Mouse (Mus musculus) neural tube, embryonic 14.5 days (tissue): Measurements from ENCODE around the gene Otulinl. TPM values are rescaled to one million over a fixed set of nuclear protein-coding genes. Genes with fewer than 3 reads are reported as not detected.
A peak's percentile ranks its signal among the peaks of the same experiment; 100 is the strongest.

Experiments used
- ATAC-seq: fragments of 200-750 bp; cut with Nextera tagmentation; 2 replicates; pipeline ENCODE4 v1.8.0; 2017; ENCODE audit warnings: low read depth, mild to moderate bottlenecking, moderate TSS enrichment, moderate library complexity
- H3K27ac ChIP-seq: fragments of 300-500 bp; sonication (generic); 2 replicates; pipeline ENCODE4 v1.5.1; 2014; ENCODE audit warnings: low read depth, mild to moderate bottlenecking, control low read depth, low read length, moderate library complexity, mixed read lengths
- H3K27me3 ChIP-seq: fragments of 300-500 bp; sonication (generic); 2 replicates; pipeline ENCODE4 v1.6.1; 2014; ENCODE audit warnings: low read length; ENCODE audit not compliant: control insufficient read depth, insufficient read depth
- H3K36me3 ChIP-seq: fragments of 300-500 bp; sonication (generic); 2 replicates; pipeline ENCODE4 v1.6.1; 2014; ENCODE audit warnings: low read length, mixed read lengths; ENCODE audit not compliant: control insufficient read depth, insufficient read depth
- H3K4me1 ChIP-seq: fragments of 300-500 bp; sonication (generic); 2 replicates; pipeline ENCODE4 v1.6.1; 2014; ENCODE audit warnings: low read length; ENCODE audit not compliant: control insufficient read depth, insufficient read depth
- H3K4me2 ChIP-seq: fragments of 300-500 bp; sonication (generic); 2 replicates; pipeline ENCODE4 v1.6.1; 2014; ENCODE audit warnings: mild to moderate bottlenecking, low read depth, low read length, control low read depth
- H3K4me3 ChIP-seq: fragments of 300-500 bp; sonication (generic); 2 replicates; pipeline ENCODE4 v1.5.1; 2014; ENCODE audit warnings: low read depth, low read length, control low read depth, mixed read lengths
- H3K9ac ChIP-seq: fragments of 300-500 bp; sonication (generic); replicated peaks from 2 replicates; pipeline ENCODE4 v1.6.1; 2014; ENCODE audit warnings: low read depth, mild to moderate bottlenecking, control low read depth, low read length, mixed read lengths
- H3K9me3 ChIP-seq: fragments of 300-500 bp; sonication (generic); 2 replicates; pipeline ENCODE4 v1.6.1; 2016; ENCODE audit warnings: low read length; ENCODE audit not compliant: control insufficient read depth
- WGBS: fragments of 180-500 bp; shearing (Covaris S2); extraction: QIAGEN DNeasy Blood & Tissue Kit; methylation state at CpG from one replicate; pipeline ENCODE4 v1.1.7; 2014; 5-methylcytosine and 5-hydroxymethylcytosine counted together
- polyA plus RNA-seq: library from polyadenylated mRNA; unstranded; fragments of >200 nt; fragmentation: Nextera tagmentation; extraction: Ambion mirVana; gene quantifications from 2 replicates; pipeline ENCODE4 v1.2.1, GENCODE M21; 2014

Otulinl gene
- polyA plus RNA-seq, 1 experiment from 2014 or later: 11.2 TPM

DNA sequence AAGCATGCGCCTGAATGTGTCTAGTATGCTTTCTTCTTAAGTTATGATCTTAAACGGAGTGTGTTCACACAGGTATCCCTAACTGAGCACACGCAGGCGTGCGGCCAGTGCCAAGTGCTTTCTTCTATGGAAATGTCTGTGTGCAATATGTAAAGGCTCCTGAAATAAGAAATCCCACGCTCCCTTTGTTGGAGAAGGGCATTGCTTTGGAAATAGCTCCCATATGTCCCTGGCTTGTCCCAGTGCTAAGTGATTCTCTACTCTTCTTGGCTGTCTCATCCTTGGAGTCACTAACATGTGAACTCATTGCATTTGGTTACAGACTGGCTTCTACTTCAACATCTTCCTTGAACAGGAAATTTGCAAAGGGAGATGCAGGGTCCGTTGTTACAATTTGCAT, 3.4 kb upstream of the Otulinl start:
- Histone ChIP-seq H3K4me3 (no peak overlapping the region), H3K9me3 (no peaks in the 10 kb centered on the region), H3K27ac (no peak overlapping the region), H3K27me3 (no peaks in the 10 kb centered on the region), H3K9ac (no peak overlapping the region), H3K4me2 (no peak overlapping the region), H3K36me3 (no peaks in the 10 kb centered on the region), H3K4me1 (no peaks in the 10 kb centered on the region)
- ATAC-seq: no peak
- 89% methylated on average over 7 of the region's 7 CpGs for WGBS

GRCm38 (mm10) chr15:27683206-27683605, 1.8 kb upstream of the Otulinl start:
- H3K4me1 ChIP-seq: no peaks in the 10 kb centered on the region
- H3K9me3 ChIP-seq: no peaks in the 10 kb centered on the region
- no peak overlapping the region for H3K4me2 ChIP-seq
- no peak for ATAC-seq
- no peak overlapping the region for H3K27ac ChIP-seq
- no peak overlapping the region for H3K9ac ChIP-seq
- H3K36me3 ChIP-seq: no peaks in the 10 kb centered on the region
- no peak overlapping the region for H3K4me3 ChIP-seq
- H3K27me3 ChIP-seq: 0 out of 2 replicates have a peak, but pooled peaks cover 2% of the 10 kb centered on the region
- 84% methylated on average over 1 of the region's 1 CpGs for WGBS

DNA sequence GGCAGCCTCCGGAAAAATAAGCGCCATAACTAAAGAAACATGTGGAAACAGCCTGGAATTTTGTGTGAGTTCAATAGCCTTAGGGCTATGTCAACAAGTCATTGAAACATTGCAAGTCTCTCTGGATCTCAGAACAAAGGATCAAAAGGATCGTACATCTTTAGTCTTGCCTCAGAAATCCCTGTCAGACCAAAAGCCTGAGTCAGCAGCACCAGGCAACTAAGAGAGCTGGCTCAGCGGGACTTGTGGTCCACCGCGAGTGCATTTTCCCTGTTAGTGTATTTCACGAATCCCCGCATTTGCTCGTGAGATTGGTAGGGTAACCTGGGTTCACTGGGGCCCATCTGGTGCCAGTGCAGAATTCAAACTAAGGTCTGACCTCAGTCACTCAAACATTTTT, 1.2 kb upstream of the Otulinl start:
- no peak for ATAC-seq
- Histone ChIP-seq H3K4me2 (no peak overlapping the region), H3K4me3 (no peak overlapping the region), H3K36me3 (no peaks in the 10 kb centered on the region), H3K4me1 (no peaks in the 10 kb centered on the region), H3K27me3 (0 out of 2 replicates have a peak, but pooled peaks cover 2% of the 10 kb centered on the region), H3K9me3 (no peaks in the 10 kb centered on the region), H3K27ac (no peak overlapping the region), H3K9ac (no peak overlapping the region)
- 30% methylated on average over 9 of the region's 9 CpGs for WGBS

- ATAC-seq: no peak
- WGBS: 3% methylated on average over 28 of the region's 28 CpGs
- Histone ChIP-seq H3K4me3 (peak overlapping the region; percentile 48), H3K4me1 (no peaks in the 10 kb centered on the region), H3K27me3 (0 out of 2 replicates have a peak, but pooled peaks cover 2% of the 10 kb centered on the region), H3K9me3 (no peaks in the 10 kb centered on the region), H3K4me2 (peak overlapping the region; percentile 89), H3K9ac (peak overlapping the region; percentile 60), H3K36me3 (no peaks in the 10 kb centered on the region), H3K27ac (peak overlapping the region; percentile 52; the same call in 1 of the 2 replicates)
Measured at GRCm38 (mm10) chr15:27680997-27681396, 382 bp downstream of the Otulinl start.

DNA sequence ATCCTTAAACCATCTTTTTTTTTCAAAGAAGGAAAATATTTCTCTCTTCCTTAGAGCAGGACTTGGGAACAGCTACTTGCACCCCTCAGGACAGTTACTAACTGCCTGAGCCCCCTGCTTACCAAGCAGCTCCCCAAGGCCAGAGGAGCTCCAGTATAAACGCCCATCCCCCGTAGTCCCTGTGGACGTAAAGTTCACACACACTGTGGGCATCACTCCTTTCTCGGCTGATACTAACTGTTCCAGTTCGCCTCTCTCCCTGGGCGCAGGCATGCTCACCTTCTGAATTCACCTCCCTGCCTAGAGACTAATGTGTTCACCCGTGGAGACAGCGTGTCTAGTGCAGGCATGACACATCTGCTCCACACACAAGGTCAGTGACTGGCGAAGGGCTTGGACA, 2.9 kb downstream of the Otulinl start:
- 81% methylated on average over 9 of the region's 9 CpGs for WGBS
- H3K4me3 ChIP-seq: no peak overlapping the region
- ATAC-seq: no peak
- H3K9me3 ChIP-seq: no peaks in the 10 kb centered on the region
- no peak overlapping the region for H3K4me2 ChIP-seq
- 0 out of 2 replicates have a peak, but pooled peaks cover 2% of the 10 kb centered on the region for H3K27me3 ChIP-seq
- no peaks in the 10 kb centered on the region for H3K4me1 ChIP-seq
- no peaks in the 10 kb centered on the region for H3K36me3 ChIP-seq
- no peak overlapping the region for H3K9ac ChIP-seq
- H3K27ac ChIP-seq: no peak overlapping the region

GRCm38 (mm10) chr15:27677801-27678200, 3.6 kb downstream of the Otulinl start:
- Histone ChIP-seq H3K4me1 (no peaks in the 10 kb centered on the region), H3K9me3 (no peaks in the 10 kb centered on the region), H3K36me3 (no peaks in the 10 kb centered on the region), H3K27ac (no peak overlapping the region), H3K4me3 (no peak overlapping the region), H3K9ac (no peak overlapping the region), H3K4me2 (no peak overlapping the region), H3K27me3 (0 out of 2 replicates have a peak, but pooled peaks cover 2% of the 10 kb centered on the region)
- no peak for ATAC-seq
- 92% methylated on average over 6 of the region's 6 CpGs for WGBS

DNA sequence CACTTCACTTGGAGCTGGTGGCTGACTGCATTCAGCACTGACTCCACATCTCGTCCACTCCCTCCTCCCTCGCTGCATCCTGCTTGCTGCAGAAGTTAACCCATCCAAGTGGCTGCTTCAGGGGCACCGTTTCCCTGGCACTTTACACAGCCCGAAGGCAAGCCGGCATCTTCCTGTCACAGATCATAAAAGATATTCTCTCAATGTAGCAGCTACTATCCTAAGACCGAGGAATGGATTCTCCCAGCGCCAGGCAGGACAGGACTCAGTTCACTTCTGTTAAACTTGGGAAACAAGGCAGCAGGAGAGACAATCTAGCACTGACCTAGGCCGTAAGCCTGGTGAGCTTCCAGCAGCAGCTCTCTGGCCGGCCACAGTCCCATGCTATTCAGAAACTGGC, 5.2 kb downstream of the Otulinl start:
- 0 out of 2 replicates have a peak, but pooled peaks cover 2% of the 10 kb centered on the region for H3K27me3 ChIP-seq
- H3K9ac ChIP-seq: no peak overlapping the region
- H3K9me3 ChIP-seq: no peaks in the 10 kb centered on the region
- H3K4me1 ChIP-seq: no peaks in the 10 kb centered on the region
- H3K27ac ChIP-seq: 0 out of 2 replicates have a peak overlapping the region, but pooled peaks have one; percentile 22
- no peak overlapping the region for H3K4me2 ChIP-seq
- 57% methylated on average over 9 of the region's 9 CpGs for WGBS
- ATAC-seq: no peak
- H3K36me3 ChIP-seq: no peaks in the 10 kb centered on the region
- H3K4me3 ChIP-seq: no peak overlapping the region

DNA sequence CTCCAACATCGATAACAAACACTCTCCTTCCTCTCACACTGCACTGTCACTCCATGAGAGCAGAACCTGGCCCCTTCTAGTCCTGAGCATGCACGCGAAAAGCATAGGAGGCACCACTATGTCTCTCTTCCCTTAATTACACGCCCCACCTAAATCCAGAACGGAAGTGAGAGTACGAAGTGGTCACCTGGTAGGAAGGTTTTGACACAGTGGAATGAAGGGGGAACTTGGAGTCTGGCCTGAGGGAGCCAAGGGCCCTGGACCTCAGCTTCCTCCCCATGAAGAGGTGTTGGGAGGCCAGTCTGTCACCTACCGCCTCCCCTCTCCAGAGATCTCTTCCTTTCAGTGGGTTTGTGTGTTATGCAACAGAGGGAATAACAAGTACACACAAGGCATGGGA, 6.3 kb downstream of the Otulinl start:
- Histone ChIP-seq H3K9me3 (no peaks in the 10 kb centered on the region), H3K4me2 (no peak overlapping the region), H3K27me3 (0 out of 2 replicates have a peak, but pooled peaks cover 2% of the 10 kb centered on the region), H3K4me3 (no peak overlapping the region), H3K9ac (no peak overlapping the region), H3K27ac (no peak overlapping the region), H3K4me1 (no peaks in the 10 kb centered on the region), H3K36me3 (no peaks in the 10 kb centered on the region)
- 91% methylated on average over 7 of the region's 7 CpGs for WGBS
- no peak for ATAC-seq

GRCm38 (mm10) chr15:27674041-27674440, 7.3 kb downstream of the Otulinl start:
- Histone ChIP-seq H3K4me3 (no peak overlapping the region), H3K27me3 (no peaks in the 10 kb centered on the region), H3K27ac (no peak overlapping the region), H3K4me1 (no peaks in the 10 kb centered on the region), H3K4me2 (no peak overlapping the region), H3K9me3 (no peaks in the 10 kb centered on the region), H3K9ac (no peak overlapping the region), H3K36me3 (no peaks in the 10 kb centered on the region)
- no peak for ATAC-seq
- WGBS: 84% methylated on average over 6 of the region's 6 CpGs
